Mouse (Mus musculus) forebrain, embryonic 15.5 days (tissue): ENCODE data around the gene Pip4k2b. TPM values are rescaled to one million over a fixed set of nuclear protein-coding genes. Genes with fewer than 3 reads are reported as not detected.

ENCODE experiments used
- ATAC-seq: fragments of 200-750 bp; cut with Nextera tagmentation; replicated peaks from 2 replicates; pipeline ENCODE4 v1.8.0; 2017; ENCODE audit warnings: mild to moderate bottlenecking, moderate TSS enrichment, moderate library complexity
- H3K27ac ChIP-seq: fragments of 300-500 bp; sonication (generic); replicated peaks from 2 replicates; pipeline ENCODE4 v1.5.1; 2015; ENCODE audit warnings: mild to moderate bottlenecking, inconsistent platforms
- H3K27me3 ChIP-seq: fragments of 300-500 bp; sonication (generic); 2 replicates; pipeline ENCODE4 v1.6.1; 2015; ENCODE audit warnings: inconsistent platforms
- H3K36me3 ChIP-seq: fragments of 300-500 bp; sonication (generic); 2 replicates; pipeline ENCODE4 v1.6.1; 2015; ENCODE audit warnings: mild to moderate bottlenecking, inconsistent platforms
- H3K4me1 ChIP-seq: fragments of 300-500 bp; sonication (generic); 2 replicates; pipeline ENCODE4 v1.6.1; 2015; ENCODE audit warnings: inconsistent platforms
- H3K4me2 ChIP-seq: fragments of 300-500 bp; sonication (generic); replicated peaks from 2 replicates; pipeline ENCODE4 v1.6.1; 2015; ENCODE audit warnings: mild to moderate bottlenecking, inconsistent platforms
- H3K4me3 ChIP-seq: fragments of 300-500 bp; sonication (generic); 2 replicates; pipeline ENCODE4 v1.5.1; 2015; ENCODE audit warnings: mild to moderate bottlenecking, inconsistent platforms
- H3K9ac ChIP-seq: fragments of 300-500 bp; sonication (generic); replicated peaks from 2 replicates; pipeline ENCODE4 v1.6.1; 2015; ENCODE audit warnings: mild to moderate bottlenecking, inconsistent platforms
- H3K9me3 ChIP-seq: fragments of 300-500 bp; sonication (generic); 2 replicates; pipeline ENCODE4 v1.6.1; 2016; ENCODE audit warnings: inconsistent platforms
- WGBS: fragments of 180-500 bp; shearing (Covaris S2); methylation state at CpG from one replicate; pipeline ENCODE4 v1.1.7; 2015; ENCODE audit warnings: mixed read lengths; 5-methylcytosine and 5-hydroxymethylcytosine counted together
- microRNA-seq: library from miRNA; unstranded; fragments of <30 nt; microRNA quantifications from one replicate; pipeline ENCODE4, GENCODE M21; 2016
- polyA plus RNA-seq: library from polyadenylated mRNA; unstranded; fragments of >200 nt; fragmentation: Nextera tagmentation; extraction: Ambion mirVana; gene quantifications from 2 replicates; pipeline ENCODE4 v1.2.1, GENCODE M21; 2015

Gene Pip4k2b
- polyA plus RNA-seq, 1 experiment from 2014 or later = 4.8 TPM

- no peak overlapping the region for H3K4me3 ChIP-seq
- H3K9me3 ChIP-seq = no peaks in the 10 kb centered on the region
- no peak overlapping the region for H3K9ac ChIP-seq
- no peaks in the 10 kb centered on the region for H3K27me3 ChIP-seq
- peaks cover 38% of the 10 kb centered on the region for H3K4me1 ChIP-seq
- 41% methylated on average over 15 of the region's 15 CpGs for WGBS
- H3K36me3 ChIP-seq = peaks cover 54% of the 10 kb centered on the region
- no peak overlapping the region; the same call in 1 of the 2 replicates for H3K4me2 ChIP-seq
- no peak for ATAC-seq
- peak overlapping the region; percentile 60 for H3K27ac ChIP-seq
Observed at GRCm38 (mm10) chr11:97669268-97669667, 75.2 kb downstream of the Pip4k2b start.

- no peak overlapping the region for H3K4me3 ChIP-seq
- peaks cover 46% of the 10 kb centered on the region for H3K36me3 ChIP-seq
- H3K27ac ChIP-seq = no peak overlapping the region
- WGBS = 89% methylated on average over 7 of the region's 7 CpGs
- H3K4me2 ChIP-seq = no peak overlapping the region
- no peak for ATAC-seq
- H3K9me3 ChIP-seq = no peaks in the 10 kb centered on the region
- H3K9ac ChIP-seq = no peak overlapping the region
- H3K4me1 ChIP-seq = peaks cover 39% of the 10 kb centered on the region
- H3K27me3 ChIP-seq = no peaks in the 10 kb centered on the region
Observed at GRCm38 (mm10) chr11:97668160-97668559, 76.3 kb downstream of the Pip4k2b start.

- 93% methylated on average over 15 of the region's 15 CpGs for WGBS
- Histone ChIP-seq H3K36me3 (peaks cover 33% of the 10 kb centered on the region; the same call in 1 of the 2 replicates), H3K27me3 (peaks cover 8% of the 10 kb centered on the region), H3K27ac (no peak overlapping the region), H3K9ac (no peak overlapping the region), H3K4me1 (peaks cover 50% of the 10 kb centered on the region), H3K4me2 (no peak overlapping the region), H3K4me3 (no peak overlapping the region), H3K9me3 (no peaks in the 10 kb centered on the region)
- ATAC-seq = no peak
Observed at GRCm38 (mm10) chr11:97666794-97667193, 77.7 kb downstream of the Pip4k2b start.

GRCm38 (mm10) chr11:97666221-97666620, 78.3 kb downstream of the Pip4k2b start:
- no peak overlapping the region for H3K27ac ChIP-seq
- peaks cover 54% of the 10 kb centered on the region for H3K4me1 ChIP-seq
- WGBS = 92% methylated on average over 7 of the region's 7 CpGs
- H3K9ac ChIP-seq = no peak overlapping the region
- no peak overlapping the region for H3K4me2 ChIP-seq
- H3K4me3 ChIP-seq = no peak overlapping the region
- ATAC-seq = no peak
- no peaks in the 10 kb centered on the region for H3K9me3 ChIP-seq
- peaks cover 27% of the 10 kb centered on the region; the same call in 1 of the 2 replicates for H3K36me3 ChIP-seq
- peaks cover 14% of the 10 kb centered on the region for H3K27me3 ChIP-seq

GRCm38 (mm10) chr11:97665431-97665830, 79.1 kb downstream of the Pip4k2b start:
- Histone ChIP-seq H3K4me2 (peak overlapping the region; percentile 70; the same call in 1 of the 2 replicates), H3K27me3 (peaks cover 17% of the 10 kb centered on the region), H3K9me3 (no peaks in the 10 kb centered on the region), H3K4me1 (peaks cover 58% of the 10 kb centered on the region), H3K9ac (no peak overlapping the region), H3K4me3 (no peak overlapping the region), H3K36me3 (peaks cover 22% of the 10 kb centered on the region; the same call in 1 of the 2 replicates), H3K27ac (no peak overlapping the region)
- ATAC-seq = no peak
- WGBS = 86% methylated on average over 13 of the region's 13 CpGs

Small RNAs within 50 kb of the gene (microRNA-seq; reads per million reads assigned to microRNA genes)
- gene Mir6927 (not detected), gene Mir8102 (0.66 reads per million)

Other genes starting within 250 kb of the Pip4k2b start
- gene 4933428G20Rik, start 244.4 kb downstream of the Pip4k2b start, polyA plus RNA-seq = 1.0 and 1.1 TPM in 2 replicates
- gene Srcin1, start 168.5 kb downstream of the Pip4k2b start, polyA plus RNA-seq = 10.8 and 11.6 TPM in 2 replicates
- 4.6 and 5.8 TPM in 2 replicates for gene Epop, start 115.0 kb downstream of the Pip4k2b start, polyA plus RNA-seq
- gene Mllt6, start 81.3 kb downstream of the Pip4k2b start, polyA plus RNA-seq = 4.3 and 4.7 TPM in 2 replicates
- gene Cisd3, start 58.9 kb downstream of the Pip4k2b start, polyA plus RNA-seq = 17.4 and 19.5 TPM in 2 replicates
- gene Pcgf2, start 44.2 kb downstream of the Pip4k2b start, polyA plus RNA-seq = 18.1 and 18.8 TPM in 2 replicates
- gene Psmb3, start 41.3 kb downstream of the Pip4k2b start, polyA plus RNA-seq = 460 and 475 TPM in 2 replicates
- gene Cwc25, start 21.9 kb upstream of the Pip4k2b start, polyA plus RNA-seq = 18.0 and 18.6 TPM in 2 replicates
- 0.39 and 0.75 TPM in 2 replicates for gene 1700001P01Rik, start 31.2 kb upstream of the Pip4k2b start, polyA plus RNA-seq
- 327 and 370 TPM in 2 replicates for gene Rpl23, start 37.7 kb upstream of the Pip4k2b start, polyA plus RNA-seq
- gene Lasp1, start 54.3 kb upstream of the Pip4k2b start, polyA plus RNA-seq = 129 and 132 TPM in 2 replicates
- 17.8 and 21.0 TPM in 2 replicates for gene B230217C12Rik, start 96.1 kb upstream of the Pip4k2b start, polyA plus RNA-seq
- 0.67 and 1.0 TPM in 2 replicates for gene Fbxo47, start 139.4 kb upstream of the Pip4k2b start, polyA plus RNA-seq
- 0.65 and 0.89 TPM in 2 replicates for gene Plxdc1, start 241.7 kb upstream of the Pip4k2b start, polyA plus RNA-seq